ENCODE assay signal across 9 mouse cellular contexts in genomic region chr3:108134701-108135100, GRCm38 (mm10). TPM values are rescaled to one million over a fixed set of nuclear protein-coding genes. Genes with fewer than 3 reads are reported as not detected.
A peak's percentile ranks its signal among the peaks of the same experiment; 100 is the strongest.
DNase-seq lines count a peak whose midpoint lies in the region; ATAC-seq and TF ChIP-seq lines count a peak whose summit lies in the region.
"Had no signal": no experiment of that assay in that cellular context is flagged by ENCODE, and none has a peak within 500 bp of the region (broad histone marks: within the 10 kb centered on the region; RNA-seq: fewer than 3 reads in every experiment).

No protein-coding gene starts in this region.

- DNase-seq in layer of hippocampus, adult 2 months (ENCODE audit: low spot score in 2 of 2), result peak; percentile 56 to 74
- DNase-seq in layer of hippocampus, postnatal 10 days (ENCODE audit: low spot score in 2 of 2), result no peak
- DNase-seq in left cerebral cortex, postnatal 14 days (ENCODE audit: low spot score in 2 of 2), result peak; percentile 69 to 79
- DNase-seq in right cerebral cortex, postnatal 25 days, result peak; percentile 70
- no peak for DNase-seq in urinary bladder, postnatal 14 days (ENCODE audit: low spot score)
- DNase-seq in thymus, postnatal 10 days (ENCODE audit: low spot score in 2 of 2), result no peak

- H3K9me3 ChIP-seq in forebrain, embryonic 16.5 days (ENCODE audit: control insufficient read depth, low read length), result no peaks in the 10 kb centered on the region

- 71% methylated on average over 11 of the region's 11 CpGs for WGBS in forebrain, embryonic 16.5 days

- H3K4me1 ChIP-seq in forebrain, embryonic 16.5 days (replicated peaks; ENCODE audit: control insufficient read depth, insufficient read depth, low read length), result peaks cover 7% of the 10 kb centered on the region

- TF ChIP-seq CTCF in layer of hippocampus, adult 2 months (conservative IDR thresholded peaks at IDR 0.05), result 0 out of 2 replicates have a peak, but pooled peaks have one; percentile 6

- peak; percentile 73; the same call in 1 of the 2 replicates for ATAC-seq in forebrain, embryonic 16.5 days

- H3K9ac ChIP-seq in forebrain, embryonic 16.5 days (replicated peaks; ENCODE audit: low read depth, low read length), result no peak overlapping the region
- H3K9ac ChIP-seq: liver, embryonic 14.5 days had no signal

- H3K4me3 ChIP-seq in layer of hippocampus, adult 2 months, result no peak overlapping the region
- H3K4me3 ChIP-seq in forebrain, embryonic 16.5 days (replicated peaks; ENCODE audit: low read length), result no peak overlapping the region

- H3K27ac ChIP-seq in layer of hippocampus, adult 2 months, result peak overlapping the region; percentile 62
- H3K27ac ChIP-seq in forebrain, embryonic 16.5 days (ENCODE audit: low read length), result no peak overlapping the region
- H3K27ac ChIP-seq: liver, embryonic 14.5 days had no signal

- no peak overlapping the region for H3K4me2 ChIP-seq in forebrain, embryonic 16.5 days (ENCODE audit: low read length)

- H3K27me3 ChIP-seq in forebrain, embryonic 16.5 days (replicated peaks; ENCODE audit: control insufficient read depth, insufficient read depth, low read length), result no peaks in the 10 kb centered on the region

- intact Hi-C loops in left cerebral cortex, postnatal 14 days (cut with DNase I), result no loop called here

- H3K36me3 ChIP-seq in forebrain, embryonic 16.5 days (ENCODE audit: control insufficient read depth, insufficient read depth), result peaks cover 2% of the 10 kb centered on the region; the same call in 1 of the 2 replicates

RNA-seq across cellular contexts. Expression of gene Gnai3, which starts 11.2 kb away (rescaled TPM):
- 10 to 100 TPM; 28.0 to 28.4 TPM for total RNA-seq in layer of hippocampus, adult 2 months (2021)
- total RNA-seq in layer of hippocampus, postnatal 10 days (2021), result 10 to 100 TPM; 54.7 to 59.4 TPM
- polyA plus RNA-seq in forebrain, embryonic 16.5 days (2015; fragmentation: Nextera tagmentation; extraction: Ambion mirVana), result 155 and 191 TPM in 2 replicates
- total RNA-seq in left cerebral cortex, postnatal 14 days (2021), result 10 to 100 TPM; 31.1 to 34.1 TPM

RNA-seq across cellular contexts. Expression of gene Gpr61, which starts 20.0 kb away (rescaled TPM):
- 10 to 100 TPM; 17.3 to 18.0 TPM for total RNA-seq in layer of hippocampus, adult 2 months (2021)
- 10 to 100 TPM; 14.5 to 15.0 TPM for total RNA-seq in layer of hippocampus, postnatal 10 days (2021)
- polyA plus RNA-seq in forebrain, embryonic 16.5 days (2015; fragmentation: Nextera tagmentation; extraction: Ambion mirVana), result 2.4 and 4.3 TPM in 2 replicates
- total RNA-seq in left cerebral cortex, postnatal 14 days (2021), result 10 to 100 TPM; 19.7 to 21.0 TPM
- total RNA-seq: hematopoietic stem cell, adult 5-6 weeks had no signal

RNA-seq across cellular contexts. Expression of gene Gnat2, which starts 42.1 kb away (rescaled TPM):
- total RNA-seq in layer of hippocampus, adult 2 months (2021), result not detected
- not detected for total RNA-seq in layer of hippocampus, postnatal 10 days (2021)
- polyA plus RNA-seq in forebrain, embryonic 16.5 days (2015; fragmentation: Nextera tagmentation; extraction: Ambion mirVana), result 0.13 and 0.31 TPM in 2 replicates
- total RNA-seq in left cerebral cortex, postnatal 14 days (2021), result not detected

RNA-seq across cellular contexts. Expression of gene Ampd2, which starts 48.2 kb away (rescaled TPM):
- total RNA-seq in layer of hippocampus, adult 2 months (2021), result 10 to 100 TPM; 74.0 to 76.7 TPM
- 10 to 100 TPM; 48.4 to 58.8 TPM for total RNA-seq in layer of hippocampus, postnatal 10 days (2021)
- 55.7 and 64.3 TPM in 2 replicates for polyA plus RNA-seq in forebrain, embryonic 16.5 days (2015; fragmentation: Nextera tagmentation; extraction: Ambion mirVana)
- 10 to 100 TPM; 43.3 to 50.8 TPM for total RNA-seq in left cerebral cortex, postnatal 14 days (2021)

RNA-seq across cellular contexts. Expression of gene Amigo1, which starts 51.4 kb away (rescaled TPM):
- total RNA-seq in layer of hippocampus, adult 2 months (2021), result 10 to 100 TPM; 69.7 to 79.0 TPM
- total RNA-seq in layer of hippocampus, postnatal 10 days (2021), result 10 to 100 TPM; 36.9 to 37.2 TPM
- polyA plus RNA-seq in forebrain, embryonic 16.5 days (2015; fragmentation: Nextera tagmentation; extraction: Ambion mirVana), result 10.1 and 12.0 TPM in 2 replicates
- 10 to 100 TPM; 55.3 to 57.7 TPM for total RNA-seq in left cerebral cortex, postnatal 14 days (2021)

Comparison
In these comparisons a context has a peak if more than half of its experiments do, and no peak if none do; other contexts are left out.
1. DNase-seq: peak in layer of hippocampus, adult 2 months (2 of 2), left cerebral cortex, postnatal 14 days (2 of 2) and right cerebral cortex, postnatal 25 days (single experiment); none in layer of hippocampus, postnatal 10 days (0 of 2), urinary bladder, postnatal 14 days (single experiment) and thymus, postnatal 10 days (0 of 2).